ENCODE assay signal across 29 mouse cellular contexts in the genomic region with DNA sequence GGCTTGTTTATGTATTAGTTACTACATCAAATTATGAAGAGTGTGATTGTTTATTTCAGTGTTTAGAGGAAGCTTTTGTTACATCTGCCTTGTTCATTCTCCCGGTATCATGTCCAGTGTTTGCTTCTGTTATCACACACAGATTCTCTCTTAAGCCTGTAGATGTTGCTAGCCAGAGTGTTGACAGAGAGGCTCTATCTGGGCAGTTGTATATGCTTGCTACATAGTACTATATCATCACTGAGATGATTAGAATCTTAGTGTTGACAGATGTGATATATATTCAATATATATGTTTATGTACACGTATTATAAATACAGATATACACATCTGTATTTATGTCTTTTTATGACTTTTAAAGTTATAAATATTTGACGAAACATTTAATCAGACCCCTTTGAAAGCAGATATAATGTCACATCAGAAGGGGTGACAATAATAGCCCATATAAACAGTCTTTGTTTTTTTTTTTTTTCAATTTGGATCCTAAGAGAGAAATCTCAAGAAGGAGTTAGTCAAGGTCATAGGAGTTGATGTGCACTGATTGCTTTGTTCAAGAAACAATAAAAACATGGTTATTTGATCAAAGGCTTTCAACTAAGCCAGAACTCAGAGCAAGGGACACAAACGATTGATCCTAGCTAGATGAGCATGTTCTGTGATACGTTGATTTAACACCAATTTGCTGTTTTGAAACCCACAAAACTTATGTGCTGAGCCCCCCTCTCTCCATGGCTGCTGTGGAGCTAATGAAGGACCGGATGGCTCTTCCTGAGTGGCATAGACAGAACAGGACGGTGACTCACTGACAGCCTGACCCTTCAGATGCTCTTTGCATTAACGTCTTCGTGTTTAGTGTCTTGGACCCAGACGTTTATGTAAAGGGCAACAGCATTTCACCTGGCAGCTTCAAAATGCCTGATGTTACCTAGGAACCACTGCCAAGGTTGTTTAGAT.
"Had no signal": no experiment of that assay in that cellular context is flagged by ENCODE, and none has a peak within 500 bp of the region (broad histone marks: within the 10 kb centered on the region; RNA-seq: fewer than 3 reads in every experiment).

No protein-coding gene starts in this region.

- H3K4me2 ChIP-seq: limb, embryonic 12.5 days; limb, embryonic 13.5 days; limb, embryonic 15.5 days; liver, embryonic 11.5 days; liver, embryonic 12.5 days; liver, embryonic 13.5 days; liver, embryonic 15.5 days; midbrain, embryonic 11.5 days; midbrain, embryonic 12.5 days; midbrain, embryonic 13.5 days; midbrain, embryonic 15.5 days; neural tube, embryonic 12.5 days; neural tube, embryonic 13.5 days had no signal

- H3K4me1 ChIP-seq: limb, embryonic 12.5 days; limb, embryonic 13.5 days; limb, embryonic 15.5 days; liver, embryonic 12.5 days; liver, embryonic 13.5 days; liver, embryonic 15.5 days; megakaryocyte, embryonic 14.5 days; midbrain, embryonic 10.5 days; midbrain, embryonic 12.5 days; midbrain, embryonic 13.5 days; neural tube, embryonic 12.5 days had no signal

- H3K9me3 ChIP-seq: limb, embryonic 10.5 days; limb, embryonic 12.5 days; limb, embryonic 13.5 days; limb, embryonic 15.5 days; liver, embryonic 12.5 days; liver, embryonic 13.5 days; liver, embryonic 15.5 days; midbrain, embryonic 10.5 days; midbrain, embryonic 12.5 days; midbrain, embryonic 13.5 days; midbrain, embryonic 15.5 days; neural tube, embryonic 12.5 days; neural tube, embryonic 13.5 days had no signal

- H3K27me3 ChIP-seq: limb, embryonic 13.5 days; limb, embryonic 15.5 days; liver, embryonic 12.5 days; liver, embryonic 13.5 days; liver, embryonic 15.5 days; megakaryocyte, embryonic 14.5 days; midbrain, embryonic 12.5 days; midbrain, embryonic 13.5 days; midbrain, embryonic 15.5 days; neural tube, embryonic 12.5 days; neural tube, embryonic 13.5 days had no signal

- ATAC-seq: liver, embryonic 12.5 days; liver, postnatal 0 days; lung, postnatal 0 days; midbrain, embryonic 13.5 days; midbrain, embryonic 15.5 days; midbrain, embryonic 16.5 days had no signal

- H3K9ac ChIP-seq: limb, embryonic 12.5 days; limb, embryonic 13.5 days; limb, embryonic 15.5 days; liver, embryonic 12.5 days; liver, embryonic 13.5 days; liver, embryonic 14.5 days; liver, embryonic 15.5 days; liver, postnatal 0 days; midbrain, embryonic 12.5 days; midbrain, embryonic 13.5 days; midbrain, embryonic 15.5 days; neural tube, embryonic 12.5 days; neural tube, embryonic 13.5 days had no signal

- H3K36me3 ChIP-seq: limb, embryonic 10.5 days; limb, embryonic 12.5 days; limb, embryonic 13.5 days; limb, embryonic 15.5 days; liver, embryonic 12.5 days; liver, embryonic 13.5 days; liver, embryonic 15.5 days; midbrain, embryonic 10.5 days; midbrain, embryonic 12.5 days; midbrain, embryonic 13.5 days; midbrain, embryonic 15.5 days; neural tube, embryonic 12.5 days; neural tube, embryonic 13.5 days had no signal

- H3K4me3 ChIP-seq: left cerebral cortex, adult 2 months; limb, embryonic 10.5 days; limb, embryonic 12.5 days; limb, embryonic 13.5 days; limb, embryonic 15.5 days; liver, embryonic 12.5 days; liver, embryonic 13.5 days; liver, embryonic 15.5 days; megakaryocyte, embryonic 14.5 days; midbrain, embryonic 10.5 days; midbrain, embryonic 12.5 days; midbrain, embryonic 13.5 days; midbrain, embryonic 15.5 days; myocyte; neural tube, embryonic 12.5 days; neural tube, embryonic 13.5 days had no signal

- H3K27ac ChIP-seq: left cerebral cortex, adult 2 months; limb, embryonic 10.5 days; limb, embryonic 12.5 days; limb, embryonic 13.5 days; limb, embryonic 15.5 days; liver, embryonic 12.5 days; liver, embryonic 13.5 days; liver, embryonic 14.5 days; liver, embryonic 15.5 days; macrophage; midbrain, embryonic 10.5 days; midbrain, embryonic 12.5 days; midbrain, embryonic 13.5 days; midbrain, embryonic 15.5 days; neural tube, embryonic 12.5 days; neural tube, embryonic 13.5 days had no signal

- DNase-seq: left cerebral cortex, postnatal 4 days; liver; liver, embryonic 13.5 days; liver, postnatal 0 days; lung, adult 18-20 months; lung, postnatal 14 days; lung, postnatal 36 days; midbrain, embryonic 14.5 days had no signal
